Mouse (Mus musculus) adrenal gland, postnatal 25 days (tissue): ENCODE data around the gene Higd1c. TPM values are rescaled to one million over a fixed set of nuclear protein-coding genes. Genes with fewer than 3 reads are reported as not detected.
"Not testable (repeated sequence)": the region's sequence is repeated elsewhere in the genome, so short reads cannot be mapped to it uniquely, and the experiment has no call there.

ENCODE experiments used
- DNase-seq: peaks from one replicate; pipeline ENCODE4 v3.0.0; 2021; ENCODE audit warnings: mixed read lengths
- total RNA-seq: library from RNA; stranded (reverse); gene quantifications from 2 replicates; pipeline ENCODE4 v1.2.3, GENCODE M21; 2021

Gene Higd1c
- total RNA-seq, 1 experiment from 2014 or later = 1.2 TPM

DNA sequence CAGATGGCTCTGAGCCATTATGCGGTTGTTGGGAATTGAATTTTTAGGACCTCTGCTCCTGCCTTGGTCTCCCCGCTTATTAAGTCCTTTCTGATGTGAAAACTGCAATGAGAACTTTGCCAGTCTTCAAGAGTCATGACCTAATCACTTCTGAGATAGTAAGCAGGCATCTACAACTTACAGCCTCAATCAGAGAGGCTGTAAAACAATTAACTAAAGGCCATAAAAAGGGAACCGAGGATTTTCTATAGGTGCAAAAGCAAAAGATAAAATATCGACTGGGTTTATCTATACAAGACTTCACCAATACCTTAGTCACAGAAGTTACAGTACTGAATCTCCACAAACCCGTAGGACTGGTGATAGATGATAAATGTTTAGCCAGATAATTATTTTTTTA, 8.5 kb upstream of the Higd1c start:
- DNase-seq = no peak

GRCm38 (mm10) chr15:100365967-100366366, 1.6 kb downstream of the Higd1c start:
- DNase-seq = not testable (repeated sequence)

DNA sequence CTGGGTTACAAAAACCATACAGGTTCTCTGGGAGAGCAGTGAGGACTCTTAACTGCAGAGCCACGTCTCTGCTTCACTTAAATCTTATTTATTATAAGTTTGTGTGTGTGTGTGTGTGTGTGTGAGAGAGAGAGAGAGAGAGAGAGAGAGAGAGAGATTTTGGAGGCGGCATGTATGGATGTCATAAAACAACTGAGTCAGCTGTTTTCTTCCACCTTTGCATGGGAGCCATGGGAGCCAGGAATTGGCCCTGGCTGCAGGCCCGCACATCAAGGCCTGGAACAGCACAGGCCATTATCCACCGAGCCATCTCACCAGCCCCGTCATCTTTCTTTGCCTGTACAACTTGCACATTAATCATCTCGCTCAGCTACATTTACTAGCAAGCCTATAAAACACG, 2.8 kb downstream of the Higd1c start:
- no peak for DNase-seq

DNA sequence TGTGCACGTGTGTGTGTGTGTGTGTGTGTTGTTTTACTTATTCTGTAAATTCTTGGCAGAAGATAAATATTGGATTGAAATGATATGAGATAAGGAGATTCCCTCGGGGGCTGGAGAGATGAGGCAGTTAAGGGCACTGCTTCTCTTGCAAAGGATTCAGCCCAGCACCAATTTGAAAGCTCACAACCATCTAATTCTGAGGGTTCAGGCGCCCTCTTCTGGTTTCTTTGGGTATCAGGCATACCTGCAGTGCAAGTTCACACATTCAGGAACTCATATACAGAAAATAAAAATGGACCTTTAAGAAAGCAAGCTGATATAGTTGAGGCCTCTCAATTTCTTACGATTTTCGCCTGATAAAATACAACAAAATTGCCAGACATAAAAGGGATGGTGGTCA, 10.7 kb downstream of the Higd1c start:
- DNase-seq = peak; percentile 37

DNA sequence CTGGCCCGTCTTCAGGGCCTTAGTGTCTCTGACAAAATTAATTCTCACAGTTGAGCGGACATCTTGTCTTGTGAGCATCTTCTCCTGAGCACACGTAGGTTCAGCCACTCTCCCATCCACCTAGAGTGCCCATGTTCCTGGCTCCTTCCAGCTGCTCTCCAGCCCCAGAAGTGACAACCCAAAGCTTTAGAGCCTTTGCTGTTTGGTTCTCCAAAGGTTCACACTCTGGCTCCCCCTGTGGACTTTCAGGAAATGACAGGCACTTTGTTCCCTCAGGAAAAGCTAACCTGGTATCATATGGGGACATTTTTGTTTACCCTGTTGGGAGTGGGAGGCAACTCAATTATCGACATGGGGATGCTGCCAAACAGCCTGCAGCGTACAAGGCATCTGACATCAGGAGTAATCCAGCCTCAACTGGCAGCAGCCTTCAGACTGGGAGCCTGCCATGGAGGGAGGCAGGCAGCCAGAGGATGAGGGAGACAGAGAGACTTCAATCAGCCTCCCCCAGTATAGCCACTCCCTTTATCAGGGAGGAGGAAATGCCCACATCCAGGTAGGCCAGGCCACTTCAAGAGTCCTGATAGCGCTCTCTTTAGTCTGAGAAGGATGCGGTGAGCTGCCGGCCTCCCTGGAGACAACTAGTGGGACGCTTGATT, 13.6 kb downstream of the Higd1c start:
- not testable (repeated sequence) for DNase-seq

DNA sequence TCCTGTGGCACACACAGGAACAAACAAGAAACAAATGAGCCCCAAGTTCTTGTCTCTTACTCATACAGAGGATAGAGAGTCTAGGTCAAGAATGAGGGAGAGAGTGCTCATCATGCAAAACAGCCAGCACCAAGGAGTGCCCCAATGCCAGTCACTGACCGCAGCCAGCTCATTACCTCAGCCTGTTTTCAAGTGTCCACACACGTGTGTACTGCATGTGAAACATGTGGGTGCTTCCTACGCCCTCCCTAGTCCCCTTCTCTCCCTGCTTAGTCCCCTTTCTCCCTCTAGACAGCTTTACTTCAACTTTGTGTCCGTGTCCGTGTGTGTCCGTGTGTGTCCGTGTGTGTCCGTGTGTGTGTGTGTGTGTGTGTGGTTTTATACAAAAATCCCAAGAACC, 15.3 kb downstream of the Higd1c start:
- no peak for DNase-seq

- no peak for DNase-seq
These were observed 15.8 kb downstream of the Higd1c start for GRCm38 (mm10) chr15:100380104-100380503.

DNA sequence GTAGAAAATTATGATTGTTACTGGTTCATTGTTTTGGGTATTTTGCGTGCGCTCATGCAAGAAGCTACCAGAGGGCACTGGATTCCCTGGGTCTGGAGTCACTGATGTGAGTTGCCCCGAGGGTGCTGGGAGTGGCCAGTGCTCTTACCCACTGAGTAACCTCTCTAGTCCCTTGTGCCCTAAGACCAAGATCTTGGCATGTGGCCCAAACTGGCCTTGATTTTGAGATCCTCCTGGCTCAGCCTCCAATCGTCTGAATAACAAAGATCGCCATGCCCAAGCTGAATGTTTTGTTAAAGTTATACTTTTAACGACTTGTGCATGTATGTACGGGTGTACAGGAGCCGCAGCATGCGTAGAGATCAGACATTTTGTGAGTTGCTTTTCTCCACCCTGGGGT, 21.4 kb downstream of the Higd1c start:
- no peak for DNase-seq

GRCm38 (mm10) chr15:100387544-100388223, 23.3 kb downstream of the Higd1c start:
- no peak for DNase-seq

DNA sequence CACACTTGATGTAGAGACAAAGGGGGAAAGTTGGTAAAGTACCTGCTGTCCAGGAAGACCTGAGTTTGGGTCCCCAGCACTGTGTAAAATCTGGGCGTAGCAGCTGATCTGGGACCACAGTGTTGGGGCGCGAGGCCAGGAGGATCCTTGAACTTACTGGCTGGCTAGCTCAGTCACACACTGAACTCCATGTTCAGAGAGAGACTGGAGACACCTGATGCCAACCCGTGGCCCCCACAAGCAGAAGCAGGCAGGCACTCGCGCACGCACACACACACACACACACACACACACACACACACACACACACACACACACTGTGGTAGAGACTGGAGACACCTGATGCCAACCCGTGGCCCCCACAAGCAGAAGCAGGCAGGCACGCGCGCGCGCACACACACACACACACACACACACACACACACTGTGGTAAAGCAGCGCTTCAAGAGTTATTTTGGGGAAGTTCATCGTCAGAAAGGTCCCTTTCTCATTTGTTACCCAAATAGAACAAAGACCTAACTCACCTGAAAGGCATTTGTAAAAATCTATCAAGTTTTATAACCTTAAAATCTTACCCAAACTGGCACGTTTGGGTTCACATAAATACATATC, 24.0 kb downstream of the Higd1c start:
- no peak for DNase-seq

DNA sequence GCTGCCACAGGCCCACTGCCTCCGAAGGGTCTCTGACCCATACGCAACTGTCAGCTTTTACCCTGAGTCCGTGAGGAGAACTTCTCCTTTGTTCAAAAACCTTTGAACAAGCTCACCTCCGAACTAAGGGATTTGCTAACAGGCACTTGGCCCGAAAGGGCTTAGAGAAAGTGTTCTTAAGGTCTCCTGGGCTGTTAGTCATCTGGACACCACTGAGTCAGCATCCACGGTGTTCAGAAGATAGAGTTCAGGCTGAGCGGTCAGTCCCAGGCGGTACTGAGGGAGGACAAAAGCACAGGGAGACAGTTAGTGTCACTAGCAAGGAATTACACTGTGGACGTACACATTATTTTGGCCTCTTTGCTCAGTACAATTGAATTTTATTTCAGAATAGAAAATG, 24.5 kb downstream of the Higd1c start:
- peak; percentile 34 for DNase-seq

DNA sequence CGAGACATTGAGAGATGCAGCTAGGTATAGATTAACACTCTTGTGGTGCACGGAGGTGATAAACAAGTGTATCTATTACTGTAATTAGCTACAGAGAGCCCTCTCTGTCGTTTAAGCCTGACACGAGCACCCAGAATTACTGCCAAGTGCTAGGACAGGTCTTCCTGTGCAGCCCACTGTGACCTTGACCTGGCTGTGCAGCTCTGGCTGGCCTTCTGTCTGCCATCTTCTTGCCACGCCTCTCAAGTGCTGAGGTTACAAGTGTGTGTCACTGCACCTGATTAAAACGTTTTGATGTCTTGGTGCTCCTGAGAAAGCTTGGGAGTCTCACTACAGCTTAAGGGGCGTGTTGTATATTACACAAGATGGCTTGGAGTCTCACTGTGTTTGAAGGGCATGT, 26.7 kb downstream of the Higd1c start:
- no peak for DNase-seq

DNA sequence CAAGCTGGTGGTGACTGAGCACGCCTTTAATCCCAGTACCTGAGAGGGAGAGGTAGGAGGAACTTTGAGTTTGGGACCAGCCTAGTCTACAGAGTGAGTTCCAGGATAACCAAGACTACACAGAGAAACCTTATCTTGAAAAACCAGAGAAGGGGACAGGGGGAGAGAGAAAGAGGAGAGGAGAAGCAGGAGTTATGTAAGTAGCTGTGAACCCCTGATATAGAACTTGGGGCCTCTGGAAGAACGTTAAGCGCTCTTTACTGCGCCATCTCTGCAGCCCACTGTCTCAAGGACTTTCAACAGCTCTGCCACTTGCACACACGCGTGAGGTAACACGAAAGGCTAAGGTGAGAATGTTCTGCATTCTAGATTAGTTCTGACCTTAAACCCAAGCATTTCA, 27.3 kb downstream of the Higd1c start:
- no peak for DNase-seq

GRCm38 (mm10) chr15:100393016-100393415, 28.7 kb downstream of the Higd1c start:
- DNase-seq = no peak

DNA sequence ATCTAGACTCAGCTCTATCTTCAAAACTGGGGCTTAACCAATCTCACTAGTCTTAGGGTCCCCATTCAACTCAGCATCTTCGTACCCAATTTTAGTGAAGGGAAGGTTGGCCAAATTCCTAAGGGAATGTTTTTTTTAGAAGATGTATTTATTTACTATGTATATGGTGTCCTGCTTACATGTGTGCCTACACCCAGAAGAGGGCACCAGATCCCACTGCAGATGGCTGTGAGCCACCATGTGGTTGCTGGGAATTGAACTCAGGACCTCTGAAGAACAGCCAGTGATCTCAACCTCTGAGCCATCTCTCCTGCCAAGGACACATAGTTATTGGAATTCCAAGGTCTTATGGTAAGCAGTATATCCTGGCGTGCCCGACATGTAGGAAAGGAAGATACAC, 31.2 kb downstream of the Higd1c start:
- no peak for DNase-seq

GRCm38 (mm10) chr15:100400592-100401250, 36.4 kb downstream of the Higd1c start:
- DNase-seq = no peak

GRCm38 (mm10) chr15:100401811-100402210, 37.5 kb downstream of the Higd1c start:
- DNase-seq = no peak

DNA sequence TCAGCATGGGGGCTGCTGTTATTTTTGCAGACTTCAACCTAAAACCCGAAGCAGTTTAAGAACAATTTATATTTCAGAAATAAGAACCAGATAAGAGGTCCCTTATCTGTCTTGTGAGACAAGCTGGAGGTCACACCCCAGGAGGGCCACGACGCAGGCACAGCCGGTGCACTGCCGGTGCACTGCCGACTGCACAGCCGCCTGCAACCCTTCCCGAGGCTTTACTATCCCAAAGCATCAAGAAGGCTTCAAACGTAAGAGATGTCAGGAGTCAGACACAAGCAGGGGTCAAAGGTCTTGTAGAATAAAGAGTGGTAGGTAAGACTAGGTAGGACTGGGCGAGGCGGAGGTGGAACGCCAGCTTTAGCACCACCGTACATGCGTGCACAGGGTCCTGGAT, 38.0 kb downstream of the Higd1c start:
- DNase-seq = no peak

GRCm38 (mm10) chr15:100402798-100403197, 38.5 kb downstream of the Higd1c start:
- no peak for DNase-seq

- DNase-seq = peak; percentile 59
These were observed 39.1 kb downstream of the Higd1c start for GRCm38 (mm10) chr15:100403318-100404000.

DNA sequence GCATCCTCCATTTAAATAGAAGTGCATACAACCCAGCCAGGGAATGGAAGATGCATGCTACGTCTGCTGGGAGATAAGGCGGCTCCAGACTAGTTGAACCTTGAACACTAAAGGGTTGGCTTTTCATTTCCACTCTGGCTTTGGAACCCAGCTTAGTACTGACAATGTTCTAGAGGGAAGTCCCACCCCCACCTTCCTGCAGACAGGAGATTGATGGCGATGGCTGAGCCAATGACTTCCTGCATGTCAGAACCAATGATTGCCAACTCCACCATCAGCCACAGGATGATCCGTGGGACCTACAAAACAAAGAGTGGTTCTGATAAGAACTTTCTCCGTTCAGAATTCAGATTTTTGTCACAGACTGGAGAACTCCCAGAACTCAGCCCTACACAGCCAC, 41.7 kb downstream of the Higd1c start:
- DNase-seq = no peak

- peak; percentile 73 for DNase-seq
These were observed 46.8 kb downstream of the Higd1c start for GRCm38 (mm10) chr15:100410918-100411672.
